Mouse (Mus musculus): Measurements from ENCODE around the gene Plekha3. TPM values are rescaled to one million over a fixed set of nuclear protein-coding genes. Genes with fewer than 3 reads are reported as not detected.

Plekha3 gene
- polyA plus RNA-seq, 1 experiment from 2014 or later: 5.7 TPM

- H3K27me3 ChIP-seq (replicated peaks): 0 out of 2 replicates have a peak, but pooled peaks cover 4% of the 10 kb centered on the region
- H3K9me3 ChIP-seq: no peaks in the 10 kb centered on the region
- H3K36me3 ChIP-seq: no peaks in the 10 kb centered on the region
- H3K4me3 ChIP-seq: no peak overlapping the region
- ATAC-seq (ENCODE audit: extremely low read depth, insufficient number of reproducible peaks, low FRiP score, low TSS enrichment): no peak
- H3K4me1 ChIP-seq: no peaks in the 10 kb centered on the region
- no peak overlapping the region for H3K27ac ChIP-seq (replicated peaks)
- no peak overlapping the region for H3K9ac ChIP-seq
- no peak overlapping the region for H3K4me2 ChIP-seq
- 4% methylated on average over 1 of the region's 1 CpGs for WGBS
These were observed 19.1 kb upstream of the Plekha3 start for GRCm38 (mm10) chr2:76655982-76656381.

GRCm38 (mm10) chr2:76658551-76658950, 16.5 kb upstream of the Plekha3 start:
- WGBS: 73% methylated on average over 13 of the region's 13 CpGs
- H3K4me1 ChIP-seq: no peaks in the 10 kb centered on the region
- ATAC-seq (ENCODE audit: extremely low read depth, insufficient number of reproducible peaks, low FRiP score, low TSS enrichment): no peak
- H3K4me2 ChIP-seq: no peak overlapping the region
- H3K9ac ChIP-seq: no peak overlapping the region
- H3K4me3 ChIP-seq: no peak overlapping the region
- no peak overlapping the region for H3K27ac ChIP-seq (replicated peaks)
- H3K9me3 ChIP-seq: no peaks in the 10 kb centered on the region
- H3K27me3 ChIP-seq (replicated peaks): 0 out of 2 replicates have a peak, but pooled peaks cover 4% of the 10 kb centered on the region
- peaks cover 21% of the 10 kb centered on the region for H3K36me3 ChIP-seq

- Histone ChIP-seq H3K27ac (replicated peaks) (no peak overlapping the region), H3K36me3 (peaks cover 29% of the 10 kb centered on the region), H3K9me3 (no peaks in the 10 kb centered on the region), H3K4me3 (no peak overlapping the region), H3K4me2 (no peak overlapping the region), H3K9ac (no peak overlapping the region), H3K27me3 (replicated peaks) (0 out of 2 replicates have a peak, but pooled peaks cover 4% of the 10 kb centered on the region), H3K4me1 (no peaks in the 10 kb centered on the region)
- no peak for ATAC-seq (ENCODE audit: extremely low read depth, insufficient number of reproducible peaks, low FRiP score, low TSS enrichment)
- WGBS: 51% methylated on average over 6 of the region's 8 CpGs
These were observed 15.7 kb upstream of the Plekha3 start for GRCm38 (mm10) chr2:76659419-76659818.

GRCm38 (mm10) chr2:76665531-76665930, 9.6 kb upstream of the Plekha3 start:
- H3K27me3 ChIP-seq (replicated peaks): no peaks in the 10 kb centered on the region
- 90% methylated on average over 7 of the region's 7 CpGs for WGBS

GRCm38 (mm10) chr2:76667200-76667599, 7.9 kb upstream of the Plekha3 start:
- no peak for ATAC-seq (ENCODE audit: extremely low read depth, insufficient number of reproducible peaks, low FRiP score, low TSS enrichment)
- peaks cover 14% of the 10 kb centered on the region for H3K4me1 ChIP-seq
- H3K27me3 ChIP-seq (replicated peaks): no peaks in the 10 kb centered on the region
- no peak overlapping the region for H3K4me2 ChIP-seq
- peaks cover 46% of the 10 kb centered on the region for H3K36me3 ChIP-seq
- WGBS: 55% methylated on average over 5 of the region's 5 CpGs
- no peak overlapping the region for H3K4me3 ChIP-seq
- H3K9ac ChIP-seq: no peak overlapping the region
- H3K9me3 ChIP-seq: no peaks in the 10 kb centered on the region
- no peak overlapping the region for H3K27ac ChIP-seq (replicated peaks)

More at GRCm38 (mm10) chr2:76665531-76665930, 9.6 kb upstream of the Plekha3 start:
- no peak overlapping the region for H3K4me3 ChIP-seq
- H3K9me3 ChIP-seq: no peaks in the 10 kb centered on the region
- no peak overlapping the region for H3K9ac ChIP-seq
- H3K4me2 ChIP-seq: no peak overlapping the region
- H3K27ac ChIP-seq (replicated peaks): no peak overlapping the region
- peaks cover 54% of the 10 kb centered on the region for H3K36me3 ChIP-seq
- peaks cover 7% of the 10 kb centered on the region; the same call in 1 of the 2 replicates for H3K4me1 ChIP-seq
- ATAC-seq (ENCODE audit: extremely low read depth, insufficient number of reproducible peaks, low FRiP score, low TSS enrichment): no peak

GRCm38 (mm10) chr2:76671641-76672040, 3.4 kb upstream of the Plekha3 start:
- H3K27me3 ChIP-seq (replicated peaks): no peaks in the 10 kb centered on the region
- H3K4me1 ChIP-seq: peaks cover 40% of the 10 kb centered on the region
- H3K4me2 ChIP-seq: peak overlapping the region; percentile 76
- H3K27ac ChIP-seq (replicated peaks): peak overlapping the region; percentile 79
- ATAC-seq (ENCODE audit: extremely low read depth, insufficient number of reproducible peaks, low FRiP score, low TSS enrichment): no peak
- H3K9me3 ChIP-seq: no peaks in the 10 kb centered on the region
- H3K36me3 ChIP-seq: peaks cover 9% of the 10 kb centered on the region
- H3K4me3 ChIP-seq: peak overlapping the region; percentile 59
- H3K9ac ChIP-seq: peak overlapping the region; percentile 84
- WGBS: 87% methylated on average over 6 of the region's 6 CpGs

GRCm38 (mm10) chr2:76672134-76672745, 2.8 kb upstream of the Plekha3 start:
- peak overlapping the region; percentile 79 for H3K27ac ChIP-seq (replicated peaks)
- peaks cover 3% of the 10 kb centered on the region for H3K36me3 ChIP-seq
- H3K9ac ChIP-seq: peak overlapping the region; percentile 84
- peak overlapping the region; percentile 59 for H3K4me3 ChIP-seq
- peaks cover 40% of the 10 kb centered on the region for H3K4me1 ChIP-seq
- WGBS: 27% methylated on average over 9 of the region's 9 CpGs
- peak overlapping the region; percentile 76 for H3K4me2 ChIP-seq
- ATAC-seq (ENCODE audit: extremely low read depth, insufficient number of reproducible peaks, low FRiP score, low TSS enrichment): no peak
- no peaks in the 10 kb centered on the region for H3K9me3 ChIP-seq
- no peaks in the 10 kb centered on the region for H3K27me3 ChIP-seq (replicated peaks)

- WGBS: under 1% methylated on average over 17 of the region's 17 CpGs
- Histone ChIP-seq H3K4me1 (peaks cover 37% of the 10 kb centered on the region), H3K9ac (peak within 1 kb of the TSS; percentile 84), H3K9me3 (no peaks in the 10 kb centered on the region), H3K4me3 (peak within 1 kb of the TSS; percentile 59), H3K4me2 (peak within 1 kb of the TSS; percentile 76), H3K27ac (replicated peaks) (peak within 1 kb of the TSS; percentile 79), H3K36me3 (no peaks in the 10 kb centered on the region; the same call in 1 of the 2 replicates), H3K27me3 (replicated peaks) (no peaks in the 10 kb centered on the region)
- peak; percentile 85 for ATAC-seq (ENCODE audit: extremely low read depth, insufficient number of reproducible peaks, low FRiP score, low TSS enrichment)
These were observed 2.1 kb upstream of the Plekha3 start, which contains the start of gene Fkbp7 for GRCm38 (mm10) chr2:76672966-76673392. TSS of gene Fkbp7 (minus strand) at chr2:76673116.

GRCm38 (mm10) chr2:76673472-76674081, 1.5 kb upstream of the Plekha3 start:
- H3K27me3 ChIP-seq (replicated peaks): no peaks in the 10 kb centered on the region
- H3K4me3 ChIP-seq: peak overlapping the region; percentile 59
- H3K4me2 ChIP-seq: peak overlapping the region; percentile 76
- H3K9me3 ChIP-seq: no peaks in the 10 kb centered on the region
- peaks cover 37% of the 10 kb centered on the region for H3K4me1 ChIP-seq
- WGBS: 31% methylated on average over 7 of the region's 7 CpGs
- H3K36me3 ChIP-seq: peaks cover 4% of the 10 kb centered on the region
- peak overlapping the region; percentile 79 for H3K27ac ChIP-seq (replicated peaks)
- no peak for ATAC-seq (ENCODE audit: extremely low read depth, insufficient number of reproducible peaks, low FRiP score, low TSS enrichment)
- peak overlapping the region; percentile 84 for H3K9ac ChIP-seq

- WGBS: under 1% methylated on average over 42 of the region's 44 CpGs
- peak; percentile 27 for ATAC-seq (ENCODE audit: extremely low read depth, insufficient number of reproducible peaks, low FRiP score, low TSS enrichment)
These were observed 370 bp downstream of the Plekha3 start for GRCm38 (mm10) chr2:76675451-76675850.

GRCm38 (mm10) chr2:76675949-76676348, 868 bp downstream of the Plekha3 start:
- Histone ChIP-seq H3K36me3 (peaks cover 22% of the 10 kb centered on the region), H3K4me1 (peaks cover 40% of the 10 kb centered on the region), H3K27me3 (replicated peaks) (no peaks in the 10 kb centered on the region), H3K4me2 (peak overlapping the region; percentile 83), H3K4me3 (peak overlapping the region; percentile 96), H3K9me3 (no peaks in the 10 kb centered on the region), H3K9ac (peak overlapping the region; percentile 93), H3K27ac (replicated peaks) (no peak overlapping the region)
- WGBS: 17% methylated on average over 4 of the region's 4 CpGs
- ATAC-seq (ENCODE audit: extremely low read depth, insufficient number of reproducible peaks, low FRiP score, low TSS enrichment): no peak

More at GRCm38 (mm10) chr2:76675451-76675850, 370 bp downstream of the Plekha3 start:
- H3K27me3 ChIP-seq (replicated peaks): no peaks in the 10 kb centered on the region
- H3K36me3 ChIP-seq: peaks cover 17% of the 10 kb centered on the region
- peaks cover 40% of the 10 kb centered on the region for H3K4me1 ChIP-seq
- H3K9ac ChIP-seq: peak overlapping the region; percentile 93
- no peaks in the 10 kb centered on the region for H3K9me3 ChIP-seq
- H3K4me2 ChIP-seq: peak overlapping the region; percentile 83
- H3K27ac ChIP-seq (replicated peaks): peak overlapping the region; percentile 85
- peak overlapping the region; percentile 96 for H3K4me3 ChIP-seq

All from heart, embryonic 13.5 days (tissue).